Mouse (Mus musculus) bone marrow macrophage, adult 2 months (primary cell): Measurements from ENCODE around the gene Fbxl16.

Source experiments
- CTCF ChIP-seq: IDR thresholded peaks from 2 replicates; pipeline ENCODE4 v1.5.1; 2012; ENCODE audit warnings: low read depth, mild to moderate bottlenecking, low read length, moderate library complexity
- POLR2A ChIP-seq: IDR thresholded peaks from 2 replicates; pipeline ENCODE4 v1.6.1; 2012; ENCODE audit warnings: mild to moderate bottlenecking, low read depth, low read length, borderline replicate concordance

DNA sequence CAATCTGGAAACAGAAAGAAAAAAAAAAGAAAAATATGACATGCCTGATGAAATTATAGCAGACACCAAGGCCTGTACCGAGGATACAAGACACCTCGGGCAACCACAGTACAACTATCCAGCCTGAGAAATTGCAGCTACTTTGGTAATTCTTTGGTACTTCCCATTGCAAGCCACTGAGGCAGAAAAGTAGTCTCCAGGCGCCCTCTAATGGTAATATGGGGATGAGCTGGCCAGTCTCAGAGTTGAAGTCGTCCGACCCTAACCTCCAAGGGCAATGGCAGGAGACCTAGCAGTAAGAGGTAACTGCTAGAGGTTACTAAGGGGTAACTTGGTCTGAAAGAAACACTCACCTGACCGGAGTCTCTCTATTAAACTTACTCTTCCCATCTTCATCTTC, 7.9 kb upstream of the Fbxl16 start:
- TF ChIP-seq CTCF (peak; percentile 55), POLR2A (no peak)
